Mouse (Mus musculus) neural tube, embryonic 14.5 days (tissue): Measurements from ENCODE around the gene P4ha2. TPM values are rescaled to one million over a fixed set of nuclear protein-coding genes. Genes with fewer than 3 reads are reported as not detected.
A peak's percentile ranks its signal among the peaks of the same experiment; 100 is the strongest.

Source experiments
- ATAC-seq: fragments of 200-750 bp; cut with Nextera tagmentation; 2 replicates; pipeline ENCODE4 v1.8.0; 2017; ENCODE audit warnings: low read depth, mild to moderate bottlenecking, moderate TSS enrichment, moderate library complexity
- H3K27ac ChIP-seq: fragments of 300-500 bp; sonication (generic); 2 replicates; pipeline ENCODE4 v1.5.1; 2014; ENCODE audit warnings: low read depth, mild to moderate bottlenecking, control low read depth, low read length, moderate library complexity, mixed read lengths
- H3K27me3 ChIP-seq: fragments of 300-500 bp; sonication (generic); 2 replicates; pipeline ENCODE4 v1.6.1; 2014; ENCODE audit warnings: low read length; ENCODE audit not compliant: control insufficient read depth, insufficient read depth
- H3K36me3 ChIP-seq: fragments of 300-500 bp; sonication (generic); 2 replicates; pipeline ENCODE4 v1.6.1; 2014; ENCODE audit warnings: low read length, mixed read lengths; ENCODE audit not compliant: control insufficient read depth, insufficient read depth
- H3K4me1 ChIP-seq: fragments of 300-500 bp; sonication (generic); 2 replicates; pipeline ENCODE4 v1.6.1; 2014; ENCODE audit warnings: low read length; ENCODE audit not compliant: control insufficient read depth, insufficient read depth
- H3K4me2 ChIP-seq: fragments of 300-500 bp; sonication (generic); 2 replicates; pipeline ENCODE4 v1.6.1; 2014; ENCODE audit warnings: mild to moderate bottlenecking, low read depth, low read length, control low read depth
- H3K4me3 ChIP-seq: fragments of 300-500 bp; sonication (generic); 2 replicates; pipeline ENCODE4 v1.5.1; 2014; ENCODE audit warnings: low read depth, low read length, control low read depth, mixed read lengths
- H3K9ac ChIP-seq: fragments of 300-500 bp; sonication (generic); replicated peaks from 2 replicates; pipeline ENCODE4 v1.6.1; 2014; ENCODE audit warnings: low read depth, mild to moderate bottlenecking, control low read depth, low read length, mixed read lengths
- H3K9me3 ChIP-seq: fragments of 300-500 bp; sonication (generic); 2 replicates; pipeline ENCODE4 v1.6.1; 2016; ENCODE audit warnings: low read length; ENCODE audit not compliant: control insufficient read depth
- WGBS: fragments of 180-500 bp; shearing (Covaris S2); extraction: QIAGEN DNeasy Blood & Tissue Kit; methylation state at CpG from one replicate; pipeline ENCODE4 v1.1.7; 2014; 5-methylcytosine and 5-hydroxymethylcytosine counted together
- polyA plus RNA-seq: library from polyadenylated mRNA; unstranded; fragments of >200 nt; fragmentation: Nextera tagmentation; extraction: Ambion mirVana; gene quantifications from 2 replicates; pipeline ENCODE4 v1.2.1, GENCODE M21; 2014

P4ha2 gene
- polyA plus RNA-seq, 1 experiment from 2014 or later = 10.1 TPM

DNA sequence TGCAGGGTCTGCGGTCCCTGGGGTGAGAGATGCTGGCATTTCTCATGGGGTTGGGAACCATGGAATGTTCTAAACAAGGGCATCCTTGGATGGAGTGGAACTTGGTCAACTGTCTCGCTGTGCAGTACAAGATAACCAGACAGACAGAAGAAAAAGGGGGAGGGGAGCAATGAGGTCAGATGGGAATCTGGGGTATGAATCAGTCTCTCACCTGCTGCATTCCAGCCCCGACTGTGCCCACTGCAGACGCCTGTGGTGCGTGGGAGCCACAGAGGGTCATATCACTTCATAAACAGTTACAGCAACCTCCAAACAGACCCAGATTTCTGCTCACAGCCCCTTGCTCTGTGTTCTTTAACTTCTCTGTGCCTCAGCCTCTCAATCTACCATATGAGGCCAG lies 33.5 kb upstream of the P4ha2 start:
- H3K27me3 ChIP-seq = no peaks in the 10 kb centered on the region
- no peaks in the 10 kb centered on the region for H3K9me3 ChIP-seq
- no peak overlapping the region for H3K4me3 ChIP-seq
- 90% methylated on average over 5 of the region's 5 CpGs for WGBS
- no peak overlapping the region for H3K27ac ChIP-seq
- ATAC-seq = no peak
- no peaks in the 10 kb centered on the region for H3K36me3 ChIP-seq
- no peak overlapping the region for H3K4me2 ChIP-seq
- H3K9ac ChIP-seq = no peak overlapping the region
- 0 out of 2 replicates have a peak, but pooled peaks cover 5% of the 10 kb centered on the region for H3K4me1 ChIP-seq

DNA sequence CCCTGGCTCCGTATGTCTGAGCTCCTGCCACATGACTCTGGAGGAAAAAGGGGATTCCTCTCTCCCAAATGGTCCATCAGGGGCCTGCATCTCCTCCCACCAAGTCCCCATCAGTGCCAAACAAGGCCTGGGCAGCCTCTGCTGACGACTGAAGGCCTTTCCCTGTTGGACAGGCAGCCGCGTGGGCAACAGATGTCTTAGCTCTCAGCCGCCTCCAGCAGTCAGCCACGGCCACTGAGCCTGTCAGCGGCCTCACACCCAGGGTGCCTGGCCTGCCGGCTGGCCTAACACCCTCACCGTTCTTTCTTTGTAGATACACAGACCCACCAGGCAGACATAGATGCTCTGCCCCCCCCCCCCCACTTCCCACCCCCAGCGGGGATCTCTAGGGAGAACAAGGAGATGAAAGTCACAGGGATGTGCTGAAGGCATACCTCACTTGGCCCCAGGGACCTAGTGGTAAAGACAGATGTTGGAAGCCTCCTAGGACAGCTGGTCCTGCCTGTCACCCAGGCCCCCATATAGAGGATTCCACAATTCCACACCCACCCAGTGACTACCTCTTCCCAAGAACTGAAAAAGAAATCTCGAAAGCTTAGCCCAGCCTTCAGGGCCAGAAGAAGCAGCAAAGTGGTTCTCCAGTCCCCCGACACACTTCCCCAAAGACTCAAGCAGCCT lies 32.4 kb upstream of the P4ha2 start:
- Histone ChIP-seq H3K4me3 (peak overlapping the region; percentile 8; the same call in 1 of the 2 replicates), H3K27ac (no peak overlapping the region), H3K9me3 (no peaks in the 10 kb centered on the region), H3K4me1 (0 out of 2 replicates have a peak, but pooled peaks cover 5% of the 10 kb centered on the region), H3K4me2 (peak overlapping the region; percentile 83; the same call in 1 of the 2 replicates), H3K27me3 (no peaks in the 10 kb centered on the region), H3K36me3 (no peaks in the 10 kb centered on the region), H3K9ac (peak overlapping the region; percentile 18; the same call in 1 of the 2 replicates)
- ATAC-seq = no peak
- WGBS = 36% methylated on average over 12 of the region's 12 CpGs

DNA sequence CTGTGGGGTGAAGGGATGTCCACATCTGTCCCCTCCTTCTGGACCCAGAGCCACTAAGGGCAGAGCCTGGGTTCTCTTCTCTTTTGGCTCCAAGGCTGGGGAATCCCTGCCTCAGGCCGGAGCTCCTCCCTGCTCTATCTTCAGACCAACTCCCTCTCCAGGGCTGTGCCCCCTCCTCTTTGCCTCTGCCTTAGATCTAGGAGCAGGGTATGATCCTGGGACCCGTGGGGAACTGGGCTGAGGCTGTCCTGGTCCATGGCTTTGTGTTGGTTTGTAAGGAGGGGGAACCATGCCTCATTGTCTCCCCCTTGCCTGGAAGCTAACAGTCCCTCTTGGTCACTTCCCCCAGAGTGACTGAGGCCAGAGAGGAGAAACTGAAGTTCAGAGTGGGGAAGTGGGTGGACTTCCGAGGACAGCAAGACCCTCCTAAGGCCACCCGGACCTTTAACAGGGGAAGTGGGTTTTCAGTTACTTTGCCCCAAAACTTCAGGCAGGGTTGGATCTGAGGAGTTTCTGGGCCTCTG lies 31.8 kb upstream of the P4ha2 start:
- WGBS = 48% methylated on average over 4 of the region's 4 CpGs
- Histone ChIP-seq H3K27me3 (no peaks in the 10 kb centered on the region), H3K27ac (no peak overlapping the region), H3K4me2 (peak overlapping the region; percentile 83), H3K4me3 (peak overlapping the region; percentile 51), H3K9me3 (no peaks in the 10 kb centered on the region), H3K4me1 (0 out of 2 replicates have a peak, but pooled peaks cover 5% of the 10 kb centered on the region), H3K9ac (no peak overlapping the region; the same call in 1 of the 2 replicates), H3K36me3 (no peaks in the 10 kb centered on the region)
- no peak for ATAC-seq

DNA sequence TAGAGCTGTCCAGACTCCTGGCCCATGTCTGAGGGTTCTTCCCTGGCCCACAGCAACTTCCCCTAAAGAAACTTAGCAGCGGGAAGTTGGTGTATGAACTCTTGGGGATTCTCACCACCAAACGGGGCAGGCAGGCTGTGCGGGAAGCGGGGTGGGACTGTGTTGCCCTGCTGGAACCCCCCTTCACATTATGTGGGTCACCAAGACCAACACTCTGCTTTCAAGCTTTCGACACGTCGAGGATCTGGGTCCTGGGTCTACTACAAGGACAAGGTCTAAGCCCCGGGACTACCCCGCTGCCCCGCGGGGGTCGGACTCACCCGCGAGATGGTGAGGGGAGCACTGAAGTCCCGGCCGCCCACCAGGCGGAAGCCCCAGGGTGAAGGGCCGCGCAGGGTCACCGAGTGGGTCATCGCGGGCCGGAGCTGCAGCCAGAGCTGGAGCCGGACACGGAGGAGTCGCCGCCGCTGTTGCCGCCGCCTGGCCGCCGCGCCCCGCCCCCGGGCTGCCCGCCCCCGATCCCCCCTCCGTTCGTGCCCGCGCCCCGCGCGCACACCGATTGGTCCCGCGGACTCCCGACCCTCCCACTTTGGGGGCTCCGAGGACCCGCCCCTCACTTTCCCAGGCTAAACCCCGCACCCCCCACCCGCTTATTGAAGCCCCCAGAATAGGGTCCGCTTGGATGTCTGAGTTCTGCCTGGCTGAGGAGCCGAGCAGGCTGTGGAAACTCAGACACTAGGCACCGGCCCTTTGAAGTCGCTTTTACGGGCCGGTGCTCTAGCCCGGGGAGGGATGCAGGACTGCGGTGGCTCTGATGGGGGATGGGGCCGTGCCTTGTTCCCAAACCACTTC lies 31.1 kb upstream of the P4ha2 start, which contains the start of gene Pdlim4:
Gene Pdlim4 (minus strand): TSS at position 495 of the 852 bp plus-strand sequence.
- Histone ChIP-seq H3K9ac (peak within 1 kb of the TSS; percentile 56), H3K27ac (no peak within 1 kb of the TSS), H3K4me1 (0 out of 2 replicates have a peak, but pooled peaks cover 5% of the 10 kb centered on the region), H3K4me3 (peak within 1 kb of the TSS; percentile 51), H3K27me3 (no peaks in the 10 kb centered on the region), H3K36me3 (no peaks in the 10 kb centered on the region), H3K4me2 (peak within 1 kb of the TSS; percentile 83), H3K9me3 (no peaks in the 10 kb centered on the region)
- WGBS = 2% methylated on average over 44 of the region's 61 CpGs
- ATAC-seq = peak; percentile 74

DNA sequence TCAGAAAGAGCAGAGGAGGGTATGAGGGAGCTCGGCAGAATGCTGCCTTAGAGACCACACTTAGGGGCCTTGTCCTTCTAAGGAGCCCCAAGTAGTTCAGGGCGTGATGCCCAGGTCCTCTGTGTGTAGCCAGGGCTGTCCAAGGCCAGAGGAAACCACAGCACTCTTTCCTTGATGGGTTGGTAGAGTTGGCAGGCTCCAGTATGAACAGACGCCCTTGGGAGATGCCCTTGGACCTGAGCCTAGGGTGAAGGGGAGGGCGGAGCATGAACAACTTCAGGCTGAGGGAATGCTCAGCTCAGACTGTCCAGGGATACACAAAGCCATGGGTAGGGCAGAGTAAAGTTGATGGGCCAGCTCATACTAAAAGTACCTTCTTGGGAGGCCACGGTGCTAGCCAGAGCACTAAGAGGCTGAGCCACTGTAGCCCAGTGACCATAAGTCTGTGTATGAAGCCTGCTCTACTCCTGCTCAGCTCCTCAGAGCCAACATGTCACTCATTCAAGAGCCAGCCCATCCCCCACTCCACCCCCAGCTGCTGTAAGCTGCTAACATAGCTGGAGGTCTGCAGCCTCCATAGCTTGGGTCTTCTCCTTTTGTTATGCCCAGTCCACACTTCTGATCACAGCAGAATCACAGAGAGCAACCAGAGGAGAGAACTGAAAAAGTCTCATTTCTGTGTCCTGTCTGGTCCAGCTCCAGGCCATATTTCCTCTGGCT lies 28.0 kb upstream of the P4ha2 start:
- no peak overlapping the region for H3K4me2 ChIP-seq
- H3K4me1 ChIP-seq = 0 out of 2 replicates have a peak, but pooled peaks cover 5% of the 10 kb centered on the region
- no peaks in the 10 kb centered on the region for H3K36me3 ChIP-seq
- no peak overlapping the region for H3K4me3 ChIP-seq
- H3K27me3 ChIP-seq = no peaks in the 10 kb centered on the region
- no peak overlapping the region for H3K27ac ChIP-seq
- ATAC-seq = no peak
- no peaks in the 10 kb centered on the region for H3K9me3 ChIP-seq
- WGBS = 89% methylated on average over 5 of the region's 5 CpGs
- no peak overlapping the region for H3K9ac ChIP-seq

DNA sequence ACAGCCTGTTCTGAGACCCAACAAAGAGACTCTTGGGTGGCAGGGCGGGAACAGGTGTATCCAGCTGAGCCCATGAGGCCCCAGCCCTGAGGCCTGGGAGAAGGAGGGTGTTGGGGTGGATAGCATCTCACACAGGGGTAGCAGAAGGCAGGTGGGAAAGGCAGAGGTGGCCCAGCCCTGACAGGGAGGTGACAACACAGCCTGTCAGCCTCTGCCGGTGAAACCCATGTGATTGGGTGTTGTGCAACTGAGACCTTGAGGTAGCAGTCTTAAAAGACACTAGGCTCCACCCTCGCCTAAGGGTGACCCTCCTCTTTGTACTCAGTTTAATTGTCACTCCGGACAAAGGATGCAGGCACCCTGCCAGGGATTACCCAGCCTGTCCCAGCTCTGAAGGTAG lies 26.6 kb upstream of the P4ha2 start:
- H3K36me3 ChIP-seq = no peaks in the 10 kb centered on the region
- H3K4me3 ChIP-seq = no peak overlapping the region
- 0 out of 2 replicates have a peak, but pooled peaks cover 5% of the 10 kb centered on the region for H3K4me1 ChIP-seq
- H3K4me2 ChIP-seq = no peak overlapping the region
- H3K27ac ChIP-seq = no peak overlapping the region
- no peaks in the 10 kb centered on the region for H3K9me3 ChIP-seq
- ATAC-seq = no peak
- no peaks in the 10 kb centered on the region for H3K27me3 ChIP-seq
- no peak overlapping the region for H3K9ac ChIP-seq
- 39% methylated on average over 4 of the region's 4 CpGs for WGBS

DNA sequence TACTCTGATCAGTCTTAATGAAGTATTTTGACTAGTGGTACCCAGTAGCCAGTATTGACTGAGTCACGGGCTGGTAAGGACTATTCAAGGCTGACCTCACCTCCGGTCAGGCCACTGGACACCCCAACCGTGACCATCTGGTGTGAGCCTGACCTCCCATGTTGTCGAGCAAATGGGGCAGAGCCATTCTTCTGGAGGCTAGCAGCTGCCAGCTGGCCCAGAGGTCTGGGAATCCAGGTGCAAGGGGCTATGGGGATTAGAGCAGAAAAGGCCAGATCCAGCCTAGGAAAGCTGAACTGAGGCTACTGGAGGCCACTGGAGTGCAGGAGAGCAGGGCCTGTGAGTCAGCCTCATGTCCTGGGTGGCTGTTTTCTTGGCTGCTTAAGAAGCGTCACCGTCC lies 24.5 kb upstream of the P4ha2 start:
- Histone ChIP-seq H3K4me2 (no peak overlapping the region), H3K27ac (no peak overlapping the region), H3K36me3 (no peaks in the 10 kb centered on the region), H3K4me1 (no peaks in the 10 kb centered on the region), H3K27me3 (no peaks in the 10 kb centered on the region), H3K9ac (no peak overlapping the region), H3K9me3 (no peaks in the 10 kb centered on the region), H3K4me3 (no peak overlapping the region)
- no peak for ATAC-seq
- 76% methylated on average over 6 of the region's 6 CpGs for WGBS

DNA sequence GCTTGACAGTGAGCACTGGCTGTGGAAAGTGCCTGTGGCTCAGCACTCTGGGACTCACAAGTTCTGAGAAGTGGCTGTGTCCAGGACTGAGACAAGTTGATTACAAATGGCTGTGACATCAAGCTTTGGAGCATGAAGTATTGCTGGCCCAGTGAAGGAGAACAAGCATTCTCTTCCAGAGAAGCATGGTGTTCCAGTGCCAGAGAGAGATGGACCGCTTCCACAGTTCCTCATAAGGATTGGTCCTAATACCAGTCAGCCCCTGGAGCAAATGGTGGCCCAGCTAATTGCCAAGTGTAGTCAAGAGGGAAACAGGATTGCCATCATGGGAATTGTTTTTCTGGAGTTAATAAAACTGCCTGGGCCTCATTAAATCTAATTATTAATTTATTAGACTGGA lies 23.8 kb upstream of the P4ha2 start:
- Histone ChIP-seq H3K9me3 (no peaks in the 10 kb centered on the region), H3K4me3 (no peak overlapping the region), H3K9ac (no peak overlapping the region), H3K4me1 (no peaks in the 10 kb centered on the region), H3K27me3 (no peaks in the 10 kb centered on the region), H3K27ac (no peak overlapping the region), H3K36me3 (no peaks in the 10 kb centered on the region), H3K4me2 (no peak overlapping the region)
- ATAC-seq = no peak
- 50% methylated on average over 1 of the region's 1 CpGs for whole genome bisulfite sequencing
